Mouse (Mus musculus) cortical plate, adult 2 months (tissue): ENCODE measurements around the gene Cd164.

Experiments used
- CTCF ChIP-seq: fragments of 200-500 bp; IDR thresholded peaks from 2 replicates; pipeline ENCODE4 v1.5.1; 2011; ENCODE audit warnings: mild to moderate bottlenecking, control low read depth, low read length; ENCODE audit not compliant: insufficient read depth; ENCODE audit errors: extremely low read depth
- POLR2A ChIP-seq: fragments of 200-500 bp; IDR thresholded peaks from 2 replicates; pipeline ENCODE4 v1.6.1; 2011; ENCODE audit warnings: mild to moderate bottlenecking, low read length, control low read depth; ENCODE audit not compliant: insufficient read depth; ENCODE audit errors: extremely low read depth

- TF ChIP-seq POLR2A (no peak), CTCF (no peak)
These were observed 42.8 kb upstream of the Cd164 start, which contains the start of gene Mical1 for GRCm38 (mm10) chr10:41476171-41477017.
